Mouse (Mus musculus): Measurements from ENCODE around the gene Lnpep.

The Lnpep gene

GRCm38 (mm10) chr17:17617440-17618204 lies 7.2 kb downstream of the Lnpep start:
- in situ Hi-C loops (cut with MboI; ENCODE audit: unreplicated experiment in 2 of 2) = no loop called here

GRCm38 (mm10) chr17:17612336-17612735 lies 12.5 kb downstream of the Lnpep start:
- in situ Hi-C loops (cut with MboI; ENCODE audit: unreplicated experiment in 2 of 2) = no loop called here

GRCm38 (mm10) chr17:17609523-17609922 lies 15.3 kb downstream of the Lnpep start:
- in situ Hi-C loops (cut with MboI; ENCODE audit: unreplicated experiment in 2 of 2) = no loop called here

- in situ Hi-C loops (cut with MboI; ENCODE audit: unreplicated experiment in 2 of 2) = no loop called here
Measured at GRCm38 (mm10) chr17:17608416-17608988, 16.3 kb downstream of the Lnpep start.

GRCm38 (mm10) chr17:17604554-17604953 lies 20.3 kb downstream of the Lnpep start:
- in situ Hi-C loops (cut with MboI; ENCODE audit: unreplicated experiment in 2 of 2) = no loop called here

DNA sequence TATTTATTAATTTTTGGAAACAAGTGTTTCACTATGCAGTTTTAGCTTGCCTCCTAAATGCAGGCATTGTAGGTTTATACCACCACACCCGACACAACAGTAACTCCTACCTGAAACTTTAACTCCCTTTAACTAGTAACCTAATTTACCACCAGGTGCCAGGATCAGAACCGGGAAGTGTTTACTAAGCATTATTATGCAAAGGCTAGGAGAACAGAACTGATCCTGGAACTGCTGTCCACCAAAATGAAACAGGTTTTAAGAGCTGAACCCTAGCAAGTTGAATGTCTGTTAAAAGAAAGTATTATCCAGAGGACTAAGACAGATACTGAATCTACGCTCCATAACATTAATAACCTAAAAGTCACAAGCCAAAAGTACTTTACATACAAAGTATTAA lies 21.2 kb downstream of the Lnpep start:
- in situ Hi-C loops (cut with MboI; ENCODE audit: unreplicated experiment in 2 of 2) = no loop called here

DNA sequence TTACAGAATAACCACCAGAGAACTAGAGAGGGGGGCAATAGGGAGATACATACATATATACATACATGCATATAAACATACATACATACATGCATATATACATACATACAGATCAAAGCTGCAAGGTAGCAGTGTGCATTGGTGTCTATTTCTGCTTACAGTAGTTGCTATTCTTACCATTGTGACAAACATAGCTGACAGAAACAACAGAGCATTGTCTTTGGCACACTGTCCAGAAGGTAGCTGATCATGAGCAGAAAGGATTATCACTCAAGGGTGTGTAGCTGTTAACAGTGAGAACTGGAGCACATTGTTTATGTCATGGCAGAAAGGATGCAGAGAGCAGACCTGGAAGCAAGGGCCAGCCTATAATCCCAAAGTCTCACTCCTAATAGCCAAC lies 22.1 kb downstream of the Lnpep start:
- in situ Hi-C loops (cut with MboI; ENCODE audit: unreplicated experiment in 2 of 2) = no loop called here

DNA sequence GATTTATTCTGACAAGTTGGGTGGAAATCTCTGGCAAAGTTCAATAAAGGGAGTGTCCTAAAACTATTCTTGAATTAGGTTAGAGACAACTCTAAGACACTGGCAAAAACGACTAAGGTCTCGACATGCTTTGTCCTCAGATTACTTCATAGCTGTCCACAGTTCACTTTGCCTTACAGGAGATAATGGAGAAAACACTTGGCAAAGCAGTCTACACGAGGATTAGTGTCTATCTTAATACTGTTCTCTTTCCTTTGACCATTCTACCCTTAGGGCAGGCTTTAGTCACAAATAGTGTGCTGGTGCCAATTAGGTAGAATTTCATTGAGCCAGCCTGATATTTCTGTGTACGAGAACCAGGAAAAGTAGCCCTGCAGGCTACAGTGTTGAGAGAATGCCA lies 22.5 kb downstream of the Lnpep start:
- in situ Hi-C loops (cut with MboI; ENCODE audit: unreplicated experiment in 2 of 2) = no loop called here

DNA sequence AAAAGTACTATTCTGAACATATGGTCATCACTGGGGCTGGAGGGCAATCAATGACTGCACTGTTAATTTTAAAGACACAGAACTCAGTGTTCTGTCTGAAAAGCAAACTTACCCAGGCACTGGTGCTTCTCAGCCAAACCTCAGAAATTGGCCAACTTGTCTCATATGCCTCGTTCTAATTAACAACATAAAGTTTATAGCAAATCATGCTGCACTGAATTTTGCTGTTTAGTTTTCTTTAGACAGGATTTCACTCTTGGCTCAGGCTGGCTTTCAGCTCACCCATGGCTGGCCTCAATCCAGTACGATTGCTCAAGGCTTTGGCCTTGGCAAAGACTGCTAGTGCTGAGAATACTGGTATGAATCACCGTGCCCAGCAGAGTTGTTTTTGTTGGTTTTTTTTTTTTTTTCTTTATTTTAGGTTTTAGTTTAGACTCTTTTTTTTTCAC lies 24.0 kb downstream of the Lnpep start:
- in situ Hi-C loops (cut with MboI; ENCODE audit: unreplicated experiment in 2 of 2) = no loop called here

GRCm38 (mm10) chr17:17600001-17600400 lies 24.8 kb downstream of the Lnpep start:
- in situ Hi-C loops (cut with MboI; ENCODE audit: unreplicated experiment in 2 of 2) = no loop called here

- in situ Hi-C loops (cut with MboI; ENCODE audit: unreplicated experiment in 2 of 2) = loop anchor here (25.0 kb wide), 1 partner anchor 736 kb away; no protein-coding TSS in a partner anchor
Measured at GRCm38 (mm10) chr17:17598355-17598754, 26.5 kb downstream of the Lnpep start.

DNA sequence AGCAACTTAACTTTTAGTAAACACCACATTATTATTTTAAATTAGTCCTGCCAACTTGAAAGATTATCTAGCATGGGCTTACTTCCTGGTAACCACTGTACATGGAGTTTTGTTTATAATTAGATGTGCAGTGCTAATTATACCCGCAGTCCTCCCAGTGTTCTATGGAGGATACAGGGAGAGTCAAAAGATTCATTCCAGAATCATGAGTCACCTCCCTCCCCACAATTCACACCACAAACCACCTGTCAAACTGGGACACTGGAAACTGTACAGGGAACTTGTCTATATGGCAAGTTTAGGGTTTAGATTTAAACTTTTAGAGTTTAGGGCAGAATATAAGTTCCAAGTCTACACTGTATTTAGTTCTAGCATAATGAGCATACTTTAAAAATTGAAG lies 31.9 kb downstream of the Lnpep start:
- in situ Hi-C loops (cut with MboI; ENCODE audit: unreplicated experiment in 2 of 2) = loop anchor here (25.0 kb wide), 1 partner anchor 731 kb away; no protein-coding TSS in a partner anchor

- in situ Hi-C loops (cut with MboI; ENCODE audit: unreplicated experiment in 2 of 2) = loop anchor here (5.0 to 25.0 kb wide), 4 partner anchors 35 to 1813 kb away; partner anchors contain the start of gene Lnpep (in 1 of the 2)
Measured at GRCm38 (mm10) chr17:17587333-17588047, 37.4 kb downstream of the Lnpep start.

GRCm38 (mm10) chr17:17585115-17585514 lies 39.7 kb downstream of the Lnpep start:
- in situ Hi-C loops (cut with MboI; ENCODE audit: unreplicated experiment in 2 of 2) = loop anchor here (5.0 to 25.0 kb wide), 4 partner anchors 37 to 1810 kb away; partner anchors contain the start of gene Lnpep (in 1 of the 2)

- in situ Hi-C loops (cut with MboI; ENCODE audit: unreplicated experiment in 2 of 2) = loop anchor here (10.0 to 25.0 kb wide), 2 partner anchors 722 to 1809 kb away; no protein-coding TSS in a partner anchor
Measured at GRCm38 (mm10) chr17:17583896-17584295, 41.0 kb downstream of the Lnpep start.

DNA sequence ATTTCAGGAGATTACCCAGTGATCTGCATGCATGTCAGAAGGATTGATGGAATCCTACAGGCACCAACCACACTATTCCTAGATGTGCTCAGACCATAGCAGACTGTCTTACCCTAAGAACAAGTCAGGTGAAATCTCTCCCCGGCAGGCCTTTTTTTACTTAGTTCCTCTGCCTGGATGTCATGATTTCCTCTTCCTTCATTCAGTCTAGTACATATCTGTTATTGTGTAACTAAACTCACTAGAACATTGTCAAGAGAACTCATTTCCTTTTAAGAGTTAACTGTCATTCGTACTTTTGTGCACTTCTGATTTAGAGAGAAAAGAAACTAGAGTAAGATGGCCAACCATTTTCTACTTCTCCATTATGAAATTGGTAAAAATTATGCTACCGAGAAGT lies 43.6 kb downstream of the Lnpep start:
- in situ Hi-C loops (cut with MboI; ENCODE audit: unreplicated experiment in 2 of 2) = loop anchor here (10.0 to 25.0 kb wide), 2 partner anchors 719 to 1806 kb away; no protein-coding TSS in a partner anchor

DNA sequence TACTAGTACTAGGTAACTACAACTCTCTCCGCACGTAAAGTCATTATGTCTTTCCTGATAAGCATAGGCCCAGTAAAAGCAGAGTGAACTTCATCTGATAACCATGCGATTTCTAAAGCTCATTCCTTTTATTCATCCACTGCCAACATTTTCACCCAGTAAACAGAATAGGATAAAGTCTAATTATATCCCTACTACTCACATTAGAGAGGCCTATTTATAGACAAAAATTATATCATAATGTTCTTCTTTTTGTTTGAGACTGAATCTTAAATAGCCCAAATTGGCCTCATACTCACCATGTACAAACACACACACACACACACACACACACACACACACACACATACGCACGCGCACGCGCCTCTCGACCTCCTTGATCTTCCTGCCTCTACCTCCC lies 48.5 kb downstream of the Lnpep start:
- in situ Hi-C loops (cut with MboI; ENCODE audit: unreplicated experiment in 2 of 2) = loop anchor here (10.0 to 25.0 kb wide), 3 partner anchors 68 to 714 kb away; no protein-coding TSS in a partner anchor

DNA sequence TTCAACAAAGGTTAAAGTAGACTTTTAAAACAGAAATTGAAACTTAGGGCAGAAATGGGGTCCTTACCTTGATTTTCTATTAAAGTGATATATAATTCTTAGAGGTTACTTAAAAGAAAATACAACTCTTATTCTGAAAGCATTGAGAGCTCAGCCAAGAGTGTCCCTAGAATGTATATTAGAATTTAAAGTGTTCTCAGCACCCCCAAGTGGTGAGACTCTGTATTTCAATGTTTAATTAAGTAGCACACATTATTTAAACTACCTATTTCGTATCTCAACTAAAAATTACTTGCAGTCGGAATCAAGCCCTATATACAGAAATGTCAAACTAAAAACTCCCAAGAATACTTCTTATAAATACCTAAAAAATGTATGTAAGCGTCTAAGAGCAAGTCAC lies 57.8 kb downstream of the Lnpep start:
- in situ Hi-C loops (cut with MboI; ENCODE audit: unreplicated experiment in 2 of 2) = loop anchor here in 1 of 2 experiments (10.0 to 25.0 kb wide), 3 partner anchors 172 to 630 kb away; no protein-coding TSS in a partner anchor

- in situ Hi-C loops (cut with MboI; ENCODE audit: unreplicated experiment in 2 of 2) = no loop called here
Measured at GRCm38 (mm10) chr17:17548958-17549357, 75.9 kb downstream of the Lnpep start.

GRCm38 (mm10) chr17:17531338-17531737 lies 93.5 kb downstream of the Lnpep start:
- in situ Hi-C loops (cut with MboI; ENCODE audit: unreplicated experiment in 2 of 2) = no loop called here
